Mouse (Mus musculus) small intestine, adult 2 months (tissue): ENCODE measurements around the gene Plekhg2.

Experiments
- CTCF ChIP-seq: fragments of 200-500 bp; IDR thresholded peaks from 2 replicates; pipeline ENCODE4 v1.5.1; 2012; ENCODE audit warnings: low read depth, mild to moderate bottlenecking, control low read depth, inconsistent platforms, low read length, moderate library complexity, mixed read lengths; ENCODE audit not compliant: insufficient replicate concordance, insufficient read length; ENCODE audit errors: extremely low read depth
- POLR2A ChIP-seq: fragments of 200-500 bp; IDR thresholded peaks from 2 replicates; pipeline ENCODE4 v1.6.1; 2012; ENCODE audit warnings: low read depth, mild to moderate bottlenecking, control low read depth, inconsistent platforms, low read length, moderate library complexity

DNA sequence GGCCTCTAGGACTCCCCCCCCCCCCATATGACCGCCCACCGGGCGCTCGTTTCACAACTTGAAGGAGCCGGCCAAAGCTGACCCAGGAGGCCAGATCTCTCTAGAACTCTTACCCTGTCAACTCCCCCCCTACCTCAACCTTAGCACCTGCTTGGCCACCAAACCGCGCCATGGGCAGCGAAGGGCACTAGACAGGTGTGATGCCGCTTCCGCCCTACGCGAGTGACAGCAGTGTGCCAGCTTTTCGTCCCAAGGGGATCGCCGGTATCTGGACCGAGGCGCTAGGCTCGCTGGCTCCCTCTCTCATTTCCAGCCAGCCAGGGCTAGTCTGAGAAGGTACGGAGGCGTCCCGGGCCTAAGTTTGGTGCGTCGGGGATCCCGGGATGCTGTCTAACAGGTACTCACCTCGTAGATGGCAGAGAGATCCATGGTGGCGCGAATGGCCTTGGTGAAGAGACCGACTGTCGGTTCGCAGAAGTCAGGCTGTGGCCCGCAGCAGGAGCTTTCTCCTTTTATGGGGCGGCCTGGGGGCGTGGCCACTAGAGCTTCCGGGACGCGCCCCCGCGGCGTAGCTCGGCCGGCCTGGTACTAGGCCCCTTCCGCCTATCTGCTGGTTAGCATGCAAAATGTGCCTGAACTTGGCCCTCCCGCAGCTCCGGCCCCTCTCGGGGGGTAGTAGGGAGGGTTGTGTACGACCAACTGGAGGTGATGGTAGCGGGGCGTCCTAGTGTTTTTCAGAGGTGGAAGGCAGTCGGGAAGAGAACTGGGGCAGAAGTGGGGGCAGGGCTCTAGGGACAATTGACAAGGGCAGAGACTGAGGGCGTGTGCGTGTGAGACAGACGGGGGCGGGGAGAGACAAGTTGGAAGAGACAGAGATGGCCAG, 6.6 kb upstream of the Plekhg2 start:
- TF ChIP-seq CTCF (no peak), POLR2A (peak; percentile 100)
